ENCODE assay signal across 8 mouse cellular contexts in genomic region chr16:92399490-92400458, GRCm38 (mm10). TPM values are rescaled to one million over a fixed set of nuclear protein-coding genes. Genes with fewer than 3 reads are reported as not detected.
DNase-seq lines count a peak whose midpoint lies in the region; ATAC-seq lines count a peak whose summit lies in the region.

No protein-coding gene starts in this region.

- no peaks in the 10 kb centered on the region for H3K9me3 ChIP-seq in hindbrain, embryonic 14.5 days (ENCODE audit: control insufficient read depth, low read length)

- ATAC-seq in hindbrain, embryonic 14.5 days (ENCODE audit: low FRiP score): peak; percentile 82

- WGBS in hindbrain, embryonic 14.5 days: under 1% methylated on average over 37 of the region's 37 CpGs

- peak overlapping the region; percentile 59 for H3K9ac ChIP-seq in hindbrain, embryonic 14.5 days

- H3K4me3 ChIP-seq in hindbrain, embryonic 14.5 days (replicated peaks; ENCODE audit: low read length): peak overlapping the region; percentile 31

- H3K4me2 ChIP-seq in hindbrain, embryonic 14.5 days (replicated peaks): peak overlapping the region; percentile 78

- no peaks in the 10 kb centered on the region for H3K27me3 ChIP-seq in hindbrain, embryonic 14.5 days (ENCODE audit: control insufficient read depth, insufficient read depth, low read length)

- peaks cover 30% of the 10 kb centered on the region for H3K4me1 ChIP-seq in hindbrain, embryonic 14.5 days (replicated peaks; ENCODE audit: control insufficient read depth, insufficient read depth, low read length)

- peak overlapping the region; percentile 68 for H3K27ac ChIP-seq in hindbrain, embryonic 14.5 days

- H3K36me3 ChIP-seq in hindbrain, embryonic 14.5 days (replicated peaks; ENCODE audit: control insufficient read depth, insufficient read depth): peaks cover 16% of the 10 kb centered on the region

- peak; percentile 81 for DNase-seq in WW6 (ENCODE audit: low read depth, low spot score)
- peak; percentile 62 to 63 for DNase-seq in cerebellum, postnatal 36 days
- peak; percentile 88 for DNase-seq in gastrocnemius, adult 18-20 months (ENCODE audit: low spot score)
- DNase-seq in hindbrain, embryonic 14.5 days (ENCODE audit: low spot score): peak; percentile 79
- DNase-seq in layer of hippocampus, postnatal 25 days (ENCODE audit: extremely low spot score in 1 of 2, low spot score in 1 of 2): peak; percentile 33 to 51
- peak; percentile 97 for DNase-seq in lung, postnatal 10 days
- DNase-seq in retina, postnatal 1 day: peak; percentile 91
- DNase-seq in urinary bladder, postnatal 36 days (ENCODE audit: low spot score in 2 of 2): peak; percentile 84 to 88

RNA-seq across cellular contexts. Expression of gene Kcne1, which starts 40.5 kb away (rescaled TPM):
- total RNA-seq in gastrocnemius, adult 18-20 months (2021): not detected
- 0.23 TPM in 1 of 2 replicates, not detected in the other for polyA plus RNA-seq in hindbrain, embryonic 14.5 days (2014; fragmentation: Nextera tagmentation; extraction: Ambion mirVana)
- total RNA-seq in layer of hippocampus, postnatal 25 days (2021): not detected

Comparison
In these comparisons a context has a peak if more than half of its experiments do, and no peak if none do; other contexts are left out.
1. Peak in every context shown above with its lines: DNase-seq, ATAC-seq, H3K4me3 ChIP-seq and H3K27ac ChIP-seq.
2. DNase-seq: peak in every context shown above with its lines; median percentile 97 in lung, postnatal 10 days; 91 in retina, postnatal 1 day; 88 in gastrocnemius, adult 18-20 months; 86 in urinary bladder, postnatal 36 days; 81 in WW6; 79 in hindbrain, embryonic 14.5 days; 62 in cerebellum, postnatal 36 days; 42 in layer of hippocampus, postnatal 25 days.